ENCODE assay signal across 21 mouse cellular contexts in genomic region chr4:57514003-57514937, GRCm38 (mm10). TPM values are rescaled to one million over a fixed set of nuclear protein-coding genes. Genes with fewer than 3 reads are reported as not detected.
DNase-seq lines count a peak whose midpoint lies in the region; ATAC-seq and TF ChIP-seq lines count a peak whose summit lies in the region.
"Had no signal": no experiment of that assay in that cellular context is flagged by ENCODE, and none has a peak within 500 bp of the region (broad histone marks: within the 10 kb centered on the region; RNA-seq: fewer than 3 reads in every experiment).

No protein-coding gene starts in this region.

- no peak overlapping the region for H3K4me2 ChIP-seq in liver, postnatal 0 days (ENCODE audit: low read depth, low read length)
- no peak overlapping the region for H3K4me2 ChIP-seq in lung, postnatal 0 days (replicated peaks; ENCODE audit: low read depth, low read length)
- H3K4me2 ChIP-seq: liver, embryonic 11.5 days had no signal

- ATAC-seq in liver, postnatal 0 days = no peak
- peak; percentile 58 for ATAC-seq in lung, postnatal 0 days
- ATAC-seq: CD4-positive, CD25-positive, alpha-beta regulatory T cell, adult 4 months; forebrain, embryonic 14.5 days had no signal

- WGBS in liver, adult 2 months = 62% methylated on average over 31 of the region's 31 CpGs
- WGBS in liver, postnatal 0 days (ENCODE audit: insufficient replicate concordance) = 83% methylated on average over 31 of the region's 31 CpGs
- 71% methylated on average over 31 of the region's 31 CpGs for WGBS in lung, postnatal 0 days

- DNase-seq in adrenal gland, postnatal 10 days = peak; percentile 8
- DNase-seq in adrenal gland, postnatal 14 days = no peak
- peak; percentile 96 for DNase-seq in liver, adult 2 months (ENCODE audit: extremely low read depth, low read depth, low spot score)
- no peak for DNase-seq in liver, postnatal 0 days
- DNase-seq in brain, embryonic 14.5 days (ENCODE audit: low read depth) = peak; percentile 12
- peak; percentile 75 for DNase-seq in lung, postnatal 0 days (ENCODE audit: low spot score)
- DNase-seq in cerebellum, adult 8-10 months = no peak
- DNase-seq in urinary bladder, postnatal 10 days (ENCODE audit: low spot score) = no peak
- DNase-seq: adrenal gland, postnatal 25 days; cerebellum, adult 18-20 months; cerebellum, postnatal 36 days; gastrocnemius, postnatal 25 days; kidney, adult 8-10 months; left cerebral cortex, postnatal 4 days; right cerebral cortex, postnatal 4 days; thymus, adult 2 months had no signal

- TF ChIP-seq POLR2A in liver, adult 2 months (IDR thresholded peaks at IDR 0.05; ENCODE audit: extremely low read depth, insufficient read depth, low read length) = no peak
- no peak for TF ChIP-seq POLR2A in brain, embryonic 14.5 days (IDR thresholded peaks at IDR 0.05; ENCODE audit: borderline replicate concordance, extremely low read depth, insufficient read depth, insufficient read length, poor library complexity, severe bottlenecking)

- H3K36me3 ChIP-seq in liver, adult 2 months (ENCODE audit: control insufficient read depth, insufficient read depth, low read length) = no peaks in the 10 kb centered on the region
- H3K36me3 ChIP-seq in liver, postnatal 0 days (replicated peaks; ENCODE audit: insufficient read depth, low read length) = no peaks in the 10 kb centered on the region
- H3K36me3 ChIP-seq in lung, postnatal 0 days (ENCODE audit: insufficient read depth, low read length) = no peaks in the 10 kb centered on the region
- H3K36me3 ChIP-seq: G1E had no signal

- H3K9me3 ChIP-seq in liver, postnatal 0 days (ENCODE audit: low read length) = no peaks in the 10 kb centered on the region
- H3K9me3 ChIP-seq in lung, postnatal 0 days (ENCODE audit: low read length) = no peaks in the 10 kb centered on the region

- 0 out of 2 replicates have a peak overlapping the region, but pooled peaks have one; percentile 30 for H3K4me3 ChIP-seq in liver, adult 2 months (ENCODE audit: insufficient read depth, low read depth, low read length)
- no peak overlapping the region for H3K4me3 ChIP-seq in liver, postnatal 0 days (ENCODE audit: low read depth, low read length)
- no peak overlapping the region for H3K4me3 ChIP-seq in lung, postnatal 0 days (ENCODE audit: low read depth, low read length)
- H3K4me3 ChIP-seq: layer of hippocampus, adult 2 months had no signal

- H3K27me3 ChIP-seq in liver, adult 2 months (ENCODE audit: control insufficient read depth, insufficient read depth, low read length) = no peaks in the 10 kb centered on the region
- no peaks in the 10 kb centered on the region for H3K27me3 ChIP-seq in liver, postnatal 0 days (ENCODE audit: insufficient read depth, low read length)
- no peaks in the 10 kb centered on the region for H3K27me3 ChIP-seq in lung, postnatal 0 days (replicated peaks; ENCODE audit: insufficient read depth, low read length)

- peak overlapping the region; percentile 54 for H3K27ac ChIP-seq in liver, adult 2 months (replicated peaks; ENCODE audit: insufficient read depth, low read depth, low read length)
- no peak overlapping the region for H3K27ac ChIP-seq in liver, postnatal 0 days (ENCODE audit: low read depth)
- H3K27ac ChIP-seq in lung, postnatal 0 days (ENCODE audit: low read length) = no peak overlapping the region
- H3K27ac ChIP-seq: layer of hippocampus, adult 2 months had no signal

- H3K4me1 ChIP-seq in liver, adult 2 months (ENCODE audit: control insufficient read depth, insufficient read depth, low read length) = peaks cover 23% of the 10 kb centered on the region
- peaks cover 9% of the 10 kb centered on the region for H3K4me1 ChIP-seq in liver, postnatal 0 days (ENCODE audit: insufficient read depth)
- no peaks in the 10 kb centered on the region for H3K4me1 ChIP-seq in lung, postnatal 0 days (ENCODE audit: insufficient read depth, low read depth, low read length)

- H3K9ac ChIP-seq in liver, adult 2 months (ENCODE audit: low read depth, low read length) = no peak overlapping the region
- no peak overlapping the region for H3K9ac ChIP-seq in liver, postnatal 0 days (replicated peaks)
- no peak overlapping the region for H3K9ac ChIP-seq in lung, postnatal 0 days (replicated peaks; ENCODE audit: low read depth)

- TF ChIP-seq EP300 in liver, postnatal 0 days (IDR thresholded peaks at IDR 0.05; ENCODE audit: low read depth) = no peak
- TF ChIP-seq EP300 in lung, postnatal 0 days (IDR thresholded peaks at IDR 0.05) = peak; percentile 41; the same call in 1 of the 2 replicates

- H3K79me2 ChIP-seq in liver, adult 2 months (ENCODE audit: control insufficient read depth, insufficient read depth, low read length) = no peaks in the 10 kb centered on the region

- TF ChIP-seq CTCF in liver, adult 2 months (IDR thresholded peaks at IDR 0.05; ENCODE audit: low read depth, low read length) = no peak
- TF ChIP-seq CTCF in liver, postnatal 0 days (IDR thresholded peaks at IDR 0.05; ENCODE audit: low read depth) = no peak
- TF ChIP-seq CTCF in brain, embryonic 14.5 days (IDR thresholded peaks at IDR 0.05; ENCODE audit: borderline replicate concordance, extremely low read depth, insufficient read depth, insufficient read length) = no peak
- TF ChIP-seq CTCF in lung, postnatal 0 days (IDR thresholded peaks at IDR 0.05) = no peak

RNA-seq across cellular contexts. Expression of gene Pakap, which starts 53.7 kb away (rescaled TPM):
- total RNA-seq in adrenal gland, postnatal 10 days (2021) = 10 to 100 TPM; 41.1 to 45.9 TPM
- total RNA-seq in adrenal gland, postnatal 14 days (2021) = 38.0 and 45.8 TPM in 2 replicates
- total RNA-seq in liver, adult 2 months (2014; rRNA removed) = 0.18 and 0.20 TPM in 2 replicates
- polyA plus RNA-seq in liver, adult 2 months (2012; rRNA removed) = 0.06 TPM in 2 replicates
- 0.63 and 0.79 TPM in 2 replicates for polyA plus RNA-seq in liver, postnatal 0 days (2015; fragmentation: Nextera tagmentation; extraction: Ambion mirVana)
- polyA plus RNA-seq in brain, embryonic 14.5 days (2012; rRNA removed) = 0.58 and 1.9 TPM in 2 replicates
- 60.5 and 68.6 TPM in 2 replicates for polyA plus RNA-seq in lung, postnatal 0 days (2015; fragmentation: Nextera tagmentation; extraction: Ambion mirVana)
- total RNA-seq: G1E had no signal
- polyA plus RNA-seq: G1E had no signal

Comparison
In these comparisons a context has a peak if more than half of its experiments do, and no peak if none do; other contexts are left out.
1. DNase-seq: peak in adrenal gland, postnatal 10 days (single experiment), liver, adult 2 months (single experiment), brain, embryonic 14.5 days (single experiment) and lung, postnatal 0 days (single experiment); none in adrenal gland, postnatal 14 days (single experiment), liver, postnatal 0 days (single experiment), cerebellum, adult 8-10 months (single experiment) and urinary bladder, postnatal 10 days (single experiment).
2. RNA of gene Pakap, which starts 53.7 kb away (polyA plus RNA-seq): 60.5 to 68.6 TPM in lung, postnatal 0 days; 0.58 to 1.9 TPM in brain, embryonic 14.5 days, 0.63 to 0.79 TPM in liver, postnatal 0 days and 0.06 TPM in liver, adult 2 months; every median in the first group is over 10 times any median in the second.